32 mouse cellular contexts compared by ENCODE assay signal in the genomic region with DNA sequence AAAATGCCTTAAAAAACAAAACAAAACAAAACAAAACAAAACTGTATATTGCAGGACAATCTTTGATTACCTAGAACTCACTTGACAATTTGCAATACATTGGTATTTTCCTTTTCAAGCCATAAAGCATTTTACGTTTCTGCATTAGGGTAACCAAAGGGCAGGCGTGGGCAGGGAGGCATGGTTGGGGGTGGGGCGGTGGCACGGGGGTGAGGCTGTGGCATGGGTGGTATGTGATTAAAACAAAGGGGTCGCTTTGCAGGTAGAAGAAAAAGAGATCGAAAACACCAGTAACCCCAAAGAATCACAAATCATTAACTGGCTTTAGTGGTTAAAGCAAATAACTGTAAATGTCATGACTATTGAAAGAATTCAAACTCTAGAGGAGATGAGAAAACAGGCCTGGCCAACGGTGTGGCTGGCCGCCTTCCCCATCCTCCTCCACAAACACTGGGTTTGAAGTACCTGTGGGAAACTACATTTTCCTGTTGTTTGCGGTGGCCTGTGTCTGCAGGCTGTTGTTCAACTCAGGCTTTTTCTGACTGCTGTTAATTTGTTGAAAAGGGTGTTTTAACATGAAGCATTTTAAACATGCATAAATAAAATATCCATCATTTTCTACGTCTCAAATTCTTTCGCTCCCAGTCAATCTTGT.
A peak's percentile ranks its signal among the peaks of the same experiment; 100 is the strongest.
DNase-seq lines count a peak whose midpoint lies in the region; ATAC-seq and TF ChIP-seq lines count a peak whose summit lies in the region.
"Had no signal": no experiment of that assay in that cellular context is flagged by ENCODE, and none has a peak within 500 bp of the region (broad histone marks: within the 10 kb centered on the region; RNA-seq: fewer than 3 reads in every experiment).

No protein-coding gene starts in this region.

- H3K9ac ChIP-seq in liver, postnatal 0 days (replicated peaks) = no peak overlapping the region
- no peak overlapping the region for H3K9ac ChIP-seq in lung, embryonic 14.5 days
- H3K9ac ChIP-seq in hindbrain, embryonic 13.5 days = no peak overlapping the region
- H3K9ac ChIP-seq in midbrain, embryonic 14.5 days (replicated peaks; ENCODE audit: low read length) = no peak overlapping the region
- H3K9ac ChIP-seq: embryonic facial prominence, embryonic 12.5 days; heart, embryonic 12.5 days; hindbrain, embryonic 15.5 days; kidney, embryonic 15.5 days; limb, embryonic 12.5 days; liver, embryonic 14.5 days; midbrain, embryonic 12.5 days had no signal

- H3K36me3 ChIP-seq in kidney, adult 2 months (ENCODE audit: control insufficient read depth, insufficient read depth, low read length) = no peaks in the 10 kb centered on the region
- no peaks in the 10 kb centered on the region for H3K36me3 ChIP-seq in liver, postnatal 0 days (replicated peaks; ENCODE audit: insufficient read depth, low read length)
- no peaks in the 10 kb centered on the region for H3K36me3 ChIP-seq in lung, embryonic 14.5 days (ENCODE audit: insufficient read depth)
- H3K36me3 ChIP-seq in hindbrain, embryonic 13.5 days = peaks cover 3% of the 10 kb centered on the region; the same call in 1 of the 2 replicates
- no peaks in the 10 kb centered on the region for H3K36me3 ChIP-seq in midbrain, embryonic 14.5 days (ENCODE audit: control insufficient read depth, insufficient read depth, low read length)
- H3K36me3 ChIP-seq: embryonic facial prominence, embryonic 12.5 days; heart, embryonic 12.5 days; hindbrain, embryonic 15.5 days; kidney, embryonic 15.5 days had no signal

- no peak for TF ChIP-seq POLR2A in kidney, adult 2 months (IDR thresholded peaks at IDR 0.05; ENCODE audit: low read depth, low read length)

- TF ChIP-seq EP300 in liver, postnatal 0 days (IDR thresholded peaks at IDR 0.05; ENCODE audit: low read depth) = no peak

- H3K27ac ChIP-seq in kidney, adult 2 months (ENCODE audit: insufficient read depth, low read depth, low read length) = no peak overlapping the region
- H3K27ac ChIP-seq in liver, postnatal 0 days (ENCODE audit: low read depth) = no peak overlapping the region
- H3K27ac ChIP-seq in lung, embryonic 14.5 days (ENCODE audit: low read depth) = peak overlapping the region; percentile 66
- H3K27ac ChIP-seq in hindbrain, embryonic 13.5 days = no peak overlapping the region
- no peak overlapping the region for H3K27ac ChIP-seq in midbrain, embryonic 14.5 days (replicated peaks; ENCODE audit: low read depth, low read length)
- H3K27ac ChIP-seq: embryonic facial prominence, embryonic 12.5 days; gastrocnemius, adult 2 months; heart, adult 2 months; hindbrain, embryonic 15.5 days; kidney, embryonic 15.5 days; left cerebral cortex, adult 2 months; limb, embryonic 12.5 days; liver, embryonic 14.5 days; midbrain, embryonic 12.5 days had no signal

- no peak for TF ChIP-seq CTCF in kidney, adult 2 months (conservative IDR thresholded peaks at IDR 0.05; ENCODE audit: insufficient read depth, insufficient read length, low read depth, low read length)
- TF ChIP-seq CTCF in liver, postnatal 0 days (IDR thresholded peaks at IDR 0.05; ENCODE audit: low read depth) = no peak
- TF ChIP-seq CTCF in lung, embryonic 14.5 days (IDR thresholded peaks at IDR 0.05; ENCODE audit: low read depth) = no peak

- H3K9me3 ChIP-seq in liver, postnatal 0 days (ENCODE audit: low read length) = peaks cover 9% of the 10 kb centered on the region
- H3K9me3 ChIP-seq in lung, embryonic 14.5 days (ENCODE audit: low read depth, low read length) = peaks cover 2% of the 10 kb centered on the region; the same call in 1 of the 2 replicates
- H3K9me3 ChIP-seq in hindbrain, embryonic 13.5 days = 0 out of 2 replicates have a peak, but pooled peaks cover 5% of the 10 kb centered on the region
- H3K9me3 ChIP-seq in midbrain, embryonic 14.5 days (ENCODE audit: control insufficient read depth, low read length) = peaks cover 5% of the 10 kb centered on the region; the same call in 1 of the 2 replicates
- H3K9me3 ChIP-seq: embryonic facial prominence, embryonic 12.5 days had no signal

- H3K4me3 ChIP-seq in kidney, adult 2 months (ENCODE audit: insufficient read depth, low read depth, low read length) = no peak overlapping the region
- no peak overlapping the region for H3K4me3 ChIP-seq in liver, postnatal 0 days (ENCODE audit: low read depth, low read length)
- H3K4me3 ChIP-seq in lung, embryonic 14.5 days (ENCODE audit: low read depth, low read length) = no peak overlapping the region
- no peak overlapping the region for H3K4me3 ChIP-seq in hindbrain, embryonic 13.5 days
- no peak overlapping the region for H3K4me3 ChIP-seq in midbrain, embryonic 14.5 days (replicated peaks; ENCODE audit: low read depth, low read length)
- H3K4me3 ChIP-seq: embryonic facial prominence, embryonic 12.5 days; gastrocnemius, adult 2 months; heart, adult 2 months; heart, embryonic 12.5 days; hindbrain, embryonic 15.5 days; kidney, embryonic 15.5 days; left cerebral cortex, adult 2 months; limb, embryonic 12.5 days; megakaryocyte, embryonic 14.5 days; midbrain, embryonic 12.5 days had no signal

- peak; percentile 27 for DNase-seq in kidney, postnatal 10 days
- DNase-seq in kidney, adult 2 months = no peak
- no peak for DNase-seq in liver, postnatal 0 days
- peak; percentile 52 for DNase-seq in lung, embryonic 14.5 days
- DNase-seq in lung, postnatal 14 days = peak; percentile 4
- DNase-seq in midbrain, embryonic 14.5 days = no peak
- no peak for DNase-seq in thymus, postnatal 14 days
- DNase-seq: adrenal gland, postnatal 14 days; cerebellum, adult 11 months; cerebellum, adult 9-10 months; cerebellum, postnatal 36 days; embryo, embryonic 11 days; gastrocnemius, adult 2 months; gastrocnemius, postnatal 36 days; heart, adult 2 months; kidney, adult 11 months; right cerebral cortex, postnatal 25 days; spleen, adult 18-20 months; thymus, postnatal 25 days had no signal

- H3K27me3 ChIP-seq in kidney, adult 2 months (replicated peaks; ENCODE audit: control insufficient read depth, insufficient read depth, low read length) = no peaks in the 10 kb centered on the region
- H3K27me3 ChIP-seq in liver, postnatal 0 days (ENCODE audit: insufficient read depth, low read length) = no peaks in the 10 kb centered on the region
- no peaks in the 10 kb centered on the region for H3K27me3 ChIP-seq in lung, embryonic 14.5 days (ENCODE audit: insufficient read depth, low read length)
- no peaks in the 10 kb centered on the region for H3K27me3 ChIP-seq in hindbrain, embryonic 13.5 days
- no peaks in the 10 kb centered on the region for H3K27me3 ChIP-seq in midbrain, embryonic 14.5 days (ENCODE audit: control insufficient read depth, insufficient read depth, low read length)
- H3K27me3 ChIP-seq: embryonic facial prominence, embryonic 12.5 days; heart, embryonic 12.5 days; hindbrain, embryonic 15.5 days; kidney, embryonic 15.5 days; limb, embryonic 12.5 days; megakaryocyte, embryonic 14.5 days; midbrain, embryonic 12.5 days; Patski had no signal

- 53% methylated on average over 11 of the region's 11 CpGs for WGBS in kidney, adult 2 months
- WGBS in liver, postnatal 0 days (ENCODE audit: insufficient replicate concordance) = 58% methylated on average over 11 of the region's 11 CpGs
- 47% methylated on average over 11 of the region's 11 CpGs for WGBS in lung, embryonic 14.5 days
- 81% methylated on average over 11 of the region's 11 CpGs for WGBS in hindbrain, embryonic 13.5 days
- WGBS in midbrain, embryonic 14.5 days = 90% methylated on average over 11 of the region's 11 CpGs

- no peaks in the 10 kb centered on the region for H3K4me1 ChIP-seq in kidney, adult 2 months (ENCODE audit: control insufficient read depth, insufficient read depth, low read length)
- H3K4me1 ChIP-seq in liver, postnatal 0 days (ENCODE audit: insufficient read depth) = no peaks in the 10 kb centered on the region
- no peaks in the 10 kb centered on the region; the same call in 1 of the 2 replicates for H3K4me1 ChIP-seq in lung, embryonic 14.5 days (ENCODE audit: insufficient read depth)
- H3K4me1 ChIP-seq in hindbrain, embryonic 13.5 days (replicated peaks) = no peaks in the 10 kb centered on the region
- no peaks in the 10 kb centered on the region for H3K4me1 ChIP-seq in midbrain, embryonic 14.5 days (ENCODE audit: control insufficient read depth, insufficient read depth, low read length)
- H3K4me1 ChIP-seq: embryonic facial prominence, embryonic 12.5 days; heart, embryonic 12.5 days; hindbrain, embryonic 15.5 days; limb, embryonic 12.5 days; megakaryocyte, embryonic 14.5 days; midbrain, embryonic 12.5 days had no signal

- ATAC-seq in liver, postnatal 0 days = no peak; the same call in 1 of the 2 replicates
- peak; percentile 60 for ATAC-seq in lung, embryonic 14.5 days (ENCODE audit: insufficient read depth)
- ATAC-seq in hindbrain, embryonic 13.5 days (ENCODE audit: low FRiP score) = no peak
- ATAC-seq in midbrain, embryonic 14.5 days (ENCODE audit: low FRiP score, low TSS enrichment) = no peak
- ATAC-seq: forebrain, embryonic 14.5 days; inflammation-experienced regulatory T-cells, adult 6 months; Patski had no signal

- 0 out of 2 replicates have a peak overlapping the region, but pooled peaks have one; percentile 0 for H3K4me2 ChIP-seq in liver, postnatal 0 days (ENCODE audit: low read depth, low read length)
- H3K4me2 ChIP-seq in lung, embryonic 14.5 days = no peak overlapping the region
- no peak overlapping the region for H3K4me2 ChIP-seq in hindbrain, embryonic 13.5 days
- no peak overlapping the region for H3K4me2 ChIP-seq in midbrain, embryonic 14.5 days (ENCODE audit: low read length)
- H3K4me2 ChIP-seq: embryonic facial prominence, embryonic 12.5 days; heart, embryonic 12.5 days; hindbrain, embryonic 15.5 days; kidney, embryonic 15.5 days; limb, embryonic 12.5 days; midbrain, embryonic 12.5 days had no signal

Comparison
In these comparisons a context has a peak if more than half of its experiments do, and no peak if none do; other contexts are left out.
1. DNase-seq: peak in kidney, postnatal 10 days (single experiment), lung, embryonic 14.5 days (single experiment) and lung, postnatal 14 days (single experiment); none in kidney, adult 2 months (single experiment), liver, postnatal 0 days (single experiment), midbrain, embryonic 14.5 days (single experiment) and thymus, postnatal 14 days (single experiment).